Mouse (Mus musculus): ENCODE results near the gene Ltb4r2.

Gene Ltb4r2

DNA sequence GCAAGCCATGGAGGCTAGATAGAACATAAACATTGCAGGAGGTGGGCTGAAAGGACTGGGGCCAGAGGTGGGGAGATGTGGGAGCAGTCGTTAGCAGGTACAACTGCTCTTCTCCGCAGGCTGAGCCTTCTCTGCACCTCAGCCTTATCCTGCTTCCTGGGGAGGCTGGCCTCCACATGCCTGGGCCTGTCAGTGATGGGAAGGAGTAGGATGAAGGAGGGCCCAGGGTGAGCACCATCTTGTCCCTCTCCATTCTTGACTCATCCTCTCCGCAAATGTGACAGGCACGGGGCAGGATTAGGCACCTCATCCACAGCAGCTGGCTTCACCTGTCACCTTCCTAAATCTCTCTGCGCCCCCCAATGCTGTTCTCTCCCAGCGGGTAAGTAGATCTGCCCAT lies at the start of gene Ltb4r2:
Gene Ltb4r2, plus strand, starts transcription at position 266 of the 400 bp plus-strand sequence.
- in situ Hi-C loops (cut with MboI, MseI), result no loop called here

DNA sequence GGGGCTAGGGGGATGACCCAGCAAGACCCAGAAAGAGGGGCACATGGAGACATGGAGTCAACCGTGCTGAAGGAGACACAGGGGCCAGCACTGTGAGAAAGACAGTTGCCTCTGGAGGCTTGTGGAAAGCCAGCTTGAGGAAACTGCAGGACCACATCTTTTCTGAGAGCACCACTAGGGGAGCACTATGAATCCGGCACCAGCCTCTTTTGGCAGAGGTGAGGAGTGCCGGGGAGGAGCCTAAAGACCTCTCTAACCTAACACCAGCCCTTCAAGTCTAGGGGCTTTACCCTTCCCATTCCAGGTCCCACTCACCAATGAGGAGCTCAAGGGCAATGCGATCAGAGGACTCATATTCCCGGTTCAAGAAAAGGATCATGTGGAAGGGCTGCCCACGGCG lies 49.4 kb upstream of the Ltb4r2 start:
- in situ Hi-C loops (cut with MboI, MseI), result no loop called here

DNA sequence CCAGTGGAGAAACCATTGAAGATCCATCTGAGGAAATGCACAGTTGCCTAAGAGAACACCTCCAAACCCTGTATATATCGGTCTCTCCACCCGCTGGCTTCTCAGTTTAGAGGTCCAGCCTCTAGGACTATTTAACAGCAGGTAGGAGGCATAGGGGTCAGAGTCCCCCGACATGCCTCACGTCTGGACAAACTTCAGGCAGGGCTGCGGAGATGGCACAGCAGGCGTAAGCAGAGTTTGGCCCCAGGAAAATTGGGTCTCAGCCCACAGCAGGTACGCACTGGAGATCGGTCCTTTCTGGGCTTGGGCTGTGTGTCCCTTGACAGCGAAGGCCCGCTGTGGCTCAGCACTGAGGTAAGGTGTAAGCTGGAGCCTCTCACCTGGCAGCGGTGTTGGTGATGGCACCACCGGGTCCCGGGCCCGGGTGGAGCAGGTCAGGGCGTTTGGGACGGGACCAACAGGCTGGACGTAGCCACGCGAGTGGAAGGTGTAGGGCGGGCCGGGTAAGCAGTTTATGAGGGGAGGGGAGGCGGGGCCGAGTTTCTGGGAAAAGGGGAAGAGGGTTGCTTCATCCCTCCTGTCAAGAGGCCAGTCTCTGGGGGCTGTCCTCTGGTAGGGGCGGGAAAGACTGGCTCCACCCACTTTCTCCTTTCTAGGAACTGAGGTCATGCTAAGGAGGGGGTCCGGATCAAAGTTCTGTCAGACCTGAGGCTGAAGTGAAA lies 48.1 kb upstream of the Ltb4r2 start:
- in situ Hi-C loops (cut with MboI, MseI), result no loop called here

DNA sequence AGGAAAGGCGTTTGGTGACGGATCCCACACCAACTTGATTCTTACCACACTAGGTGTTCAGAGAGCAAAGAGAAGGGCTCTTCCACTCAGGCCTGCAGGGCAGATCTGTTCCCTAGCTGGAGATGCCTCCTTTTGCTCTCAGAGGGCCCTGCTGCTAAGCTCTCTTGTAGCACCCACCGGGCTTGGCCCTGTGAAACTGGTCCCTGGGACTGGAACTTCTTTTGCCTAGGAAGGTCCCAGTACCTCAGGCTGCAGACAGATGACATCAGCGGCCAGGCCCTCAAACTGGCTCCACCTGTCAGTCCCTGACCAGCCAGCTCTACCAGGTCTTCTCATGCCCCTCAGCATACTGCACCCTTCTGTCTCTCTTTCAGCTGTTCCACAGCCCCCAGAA lies 47.5 kb upstream of the Ltb4r2 start, which contains the start of gene Tgm1:
Gene Tgm1, minus strand, starts transcription at position 198 of the 394 bp plus-strand sequence.
- in situ Hi-C loops (cut with MboI, MseI), result no loop called here

DNA sequence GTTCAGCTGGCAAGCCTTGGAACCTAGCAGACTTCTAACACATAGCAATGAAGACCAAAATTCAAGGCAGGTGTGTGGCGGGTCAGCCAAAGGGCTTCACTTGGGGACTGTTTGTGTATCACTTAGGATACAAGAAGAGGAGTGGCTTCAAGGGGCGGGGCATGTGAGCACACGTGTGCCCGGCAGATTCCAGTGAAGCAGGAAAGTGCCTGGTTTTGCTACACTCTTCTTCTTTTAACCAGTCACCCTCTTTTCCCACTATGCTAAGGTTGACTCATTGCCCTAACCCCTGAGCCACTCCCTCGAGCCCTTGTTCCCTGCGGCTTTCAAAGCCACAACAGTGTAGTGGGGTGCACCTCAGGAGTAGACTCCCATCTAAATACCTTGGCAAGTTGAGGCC lies 46.3 kb upstream of the Ltb4r2 start:
- in situ Hi-C loops (cut with MboI, MseI), result no loop called here

DNA sequence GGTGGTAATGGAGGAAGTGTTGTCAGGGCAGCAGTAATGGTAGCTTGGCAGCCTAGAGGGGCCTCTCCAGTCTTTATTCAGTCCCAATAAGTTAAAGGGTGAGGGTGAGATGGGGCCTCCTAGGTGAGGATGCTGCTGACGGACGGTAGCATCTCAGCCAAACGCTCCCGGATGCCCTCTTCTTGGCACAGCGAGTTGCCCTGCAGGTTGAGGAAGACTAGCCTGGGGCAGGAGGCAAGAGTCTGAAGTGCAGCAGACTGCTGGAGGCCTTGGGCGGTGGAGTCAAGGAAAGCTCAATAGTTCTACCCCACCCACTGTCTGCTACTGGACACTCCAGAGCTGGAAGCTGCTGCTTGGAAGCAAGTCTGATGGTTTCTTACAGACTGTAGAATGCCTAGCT lies 45.0 kb upstream of the Ltb4r2 start:
- in situ Hi-C loops (cut with MboI, MseI), result no loop called here

DNA sequence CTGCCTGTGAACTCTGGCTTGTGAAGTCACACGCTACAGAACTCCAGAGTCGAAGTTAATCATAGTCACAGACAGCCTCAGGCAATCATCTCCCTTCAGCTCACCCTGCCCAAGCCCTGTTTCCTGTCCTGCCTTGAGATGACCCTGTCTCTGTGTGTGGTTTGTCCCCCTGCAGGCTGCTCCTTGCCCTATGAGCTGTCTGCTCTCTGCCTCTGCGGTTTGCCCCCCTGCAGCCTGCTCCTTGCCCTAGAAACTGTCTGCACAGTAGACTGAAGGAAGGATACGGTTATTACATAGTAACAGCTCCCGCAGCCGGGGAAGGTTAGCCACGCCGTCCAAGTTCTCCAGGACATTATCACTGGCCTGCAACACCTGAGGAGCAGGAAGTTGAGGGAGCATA lies 44.3 kb upstream of the Ltb4r2 start:
- in situ Hi-C loops (cut with MboI, MseI), result no loop called here

DNA sequence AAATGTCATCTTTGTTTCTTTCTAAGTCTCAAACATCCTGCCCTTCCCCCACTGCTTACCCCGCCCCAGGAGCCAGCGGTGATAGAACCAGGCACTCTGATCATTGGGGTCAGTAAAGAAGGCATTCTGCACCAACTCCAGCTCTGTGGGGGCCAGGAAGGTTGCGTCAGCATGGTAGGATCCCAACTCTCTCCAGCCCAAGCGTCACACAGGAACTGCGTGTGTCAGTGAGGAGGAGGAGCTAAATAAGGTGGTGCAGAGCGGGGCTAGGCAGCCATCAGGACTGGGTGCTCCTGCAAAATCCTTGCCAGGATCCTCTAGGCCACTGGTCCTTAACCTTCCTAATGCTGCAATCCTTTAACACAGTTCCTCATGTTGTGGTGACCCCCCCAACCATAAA lies 41.5 kb upstream of the Ltb4r2 start:
- in situ Hi-C loops (cut with MboI, MseI), result no loop called here

DNA sequence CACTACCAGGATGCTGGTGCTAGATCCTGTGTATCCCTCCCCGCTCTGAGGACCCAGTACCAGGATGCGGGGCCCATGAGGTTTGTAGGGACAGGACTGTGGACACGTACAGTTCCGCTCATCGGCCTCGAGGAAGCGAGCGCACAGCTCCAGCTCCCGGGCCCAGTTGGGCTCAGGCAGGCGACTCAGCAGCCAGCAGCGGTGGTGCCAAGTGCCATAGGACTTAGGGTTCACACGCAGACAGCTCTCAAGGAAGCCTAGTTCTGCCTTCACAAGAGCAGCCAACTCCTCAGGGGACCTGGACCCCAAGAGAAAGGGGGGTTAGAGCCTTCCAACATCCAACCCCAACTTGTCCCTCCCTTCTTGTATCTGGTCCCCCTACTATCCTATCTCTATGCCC lies 40.6 kb upstream of the Ltb4r2 start:
- in situ Hi-C loops (cut with MboI, MseI), result no loop called here

DNA sequence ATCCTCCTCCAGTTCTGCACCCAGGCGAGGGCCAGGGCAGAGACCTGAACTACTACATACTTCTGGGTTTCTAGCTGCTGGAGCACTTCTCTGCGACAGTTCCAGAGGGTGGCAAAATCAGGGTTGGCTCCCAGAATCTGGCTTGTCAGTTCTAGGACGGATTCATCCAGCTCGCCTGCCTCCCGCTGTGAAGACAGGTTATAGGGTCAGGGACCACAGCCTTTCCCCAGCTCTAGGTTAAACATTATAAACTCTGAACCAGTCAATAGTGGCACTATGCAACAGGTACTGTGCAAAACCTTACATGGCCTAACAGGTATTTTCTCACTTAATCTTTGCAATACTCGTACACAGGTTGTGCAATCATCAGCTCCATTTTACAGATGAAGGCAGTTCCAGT lies 40.2 kb upstream of the Ltb4r2 start:
- in situ Hi-C loops (cut with MboI, MseI), result no loop called here

DNA sequence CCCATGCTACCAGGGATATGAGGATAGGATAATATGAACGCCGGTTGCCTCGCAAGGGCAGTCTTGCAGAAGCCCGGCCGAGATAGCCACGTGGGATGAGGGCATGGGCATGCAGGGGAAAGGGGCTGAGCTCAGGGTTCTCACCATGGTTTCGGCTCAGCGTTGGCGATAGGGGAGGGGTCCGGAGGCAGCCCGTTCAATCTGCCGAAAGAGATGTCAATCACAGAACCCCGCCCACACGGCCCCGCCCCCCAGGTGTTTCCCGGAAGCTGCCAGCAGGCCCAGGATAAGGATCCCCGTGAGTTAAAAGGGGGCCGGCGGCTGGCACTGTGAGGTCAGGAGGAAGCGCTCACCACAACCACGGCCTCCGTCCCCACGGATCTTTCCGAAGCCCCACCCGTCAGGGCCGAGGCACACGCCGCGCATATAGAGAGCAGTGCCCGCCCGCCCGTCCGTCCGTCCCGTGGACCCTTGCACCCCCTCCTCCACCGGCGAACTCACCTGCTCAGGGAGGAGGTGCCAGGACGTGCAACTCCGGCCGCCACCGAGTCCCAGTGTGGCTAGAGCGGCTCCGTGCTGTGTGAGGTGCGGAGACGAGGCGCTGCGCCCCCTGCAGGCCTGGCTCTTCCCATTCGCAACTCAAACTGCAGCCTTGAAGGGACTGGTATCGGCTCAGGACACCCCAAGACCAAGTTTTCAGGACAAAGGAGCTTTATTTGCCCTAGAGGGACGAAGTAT lies 39.4 kb upstream of the Ltb4r2 start, which contains the start of gene Rabggta:
Gene Rabggta, minus strand, starts transcription at position 564 of the 738 bp plus-strand sequence.
- in situ Hi-C loops (cut with MboI, MseI), result no loop called here

DNA sequence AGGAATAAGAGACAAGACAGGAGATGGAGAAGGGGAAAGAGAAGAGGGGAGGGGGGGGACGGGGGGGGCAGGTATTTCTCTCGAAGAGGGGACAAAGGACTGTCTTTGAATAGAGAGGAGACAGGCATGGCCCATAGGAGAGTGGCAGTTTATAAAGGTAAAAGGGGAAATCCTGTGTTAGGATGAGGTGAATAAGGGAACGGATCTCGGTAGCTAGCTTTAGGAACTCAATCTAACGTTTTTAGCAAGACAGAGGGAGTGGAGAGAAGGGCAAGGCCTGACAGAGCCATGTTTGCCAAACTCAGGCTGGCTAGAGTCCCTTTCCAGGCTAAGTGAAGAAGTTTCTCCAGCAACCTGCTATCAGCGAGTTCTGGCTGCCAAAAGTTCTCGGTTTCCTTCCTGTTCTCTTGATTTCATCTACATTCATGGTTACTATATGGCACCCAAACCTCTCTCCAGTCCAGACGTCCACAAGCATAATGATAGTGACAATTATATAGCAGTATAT lies 38.7 kb upstream of the Ltb4r2 start:
- in situ Hi-C loops (cut with MboI, MseI), result no loop called here

DNA sequence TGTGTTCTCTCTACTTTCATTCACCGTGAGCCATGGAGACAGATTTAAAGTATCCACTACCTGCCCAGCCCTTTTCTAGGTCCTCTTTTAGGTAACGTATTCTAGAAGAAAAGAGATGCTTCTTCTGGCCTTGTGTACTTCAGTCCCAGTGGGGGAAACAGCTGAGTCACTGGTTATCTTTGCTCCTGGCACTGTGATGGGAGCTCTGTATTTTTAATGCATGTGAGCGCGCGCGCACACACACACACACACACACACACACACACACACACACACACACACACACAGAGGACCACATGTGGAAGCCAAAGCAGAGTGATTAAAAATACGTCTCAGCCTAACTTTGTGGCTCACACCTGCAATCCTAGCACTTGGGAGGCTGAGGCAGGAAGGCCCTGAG lies 37.8 kb upstream of the Ltb4r2 start:
- in situ Hi-C loops (cut with MboI, MseI), result no loop called here

DNA sequence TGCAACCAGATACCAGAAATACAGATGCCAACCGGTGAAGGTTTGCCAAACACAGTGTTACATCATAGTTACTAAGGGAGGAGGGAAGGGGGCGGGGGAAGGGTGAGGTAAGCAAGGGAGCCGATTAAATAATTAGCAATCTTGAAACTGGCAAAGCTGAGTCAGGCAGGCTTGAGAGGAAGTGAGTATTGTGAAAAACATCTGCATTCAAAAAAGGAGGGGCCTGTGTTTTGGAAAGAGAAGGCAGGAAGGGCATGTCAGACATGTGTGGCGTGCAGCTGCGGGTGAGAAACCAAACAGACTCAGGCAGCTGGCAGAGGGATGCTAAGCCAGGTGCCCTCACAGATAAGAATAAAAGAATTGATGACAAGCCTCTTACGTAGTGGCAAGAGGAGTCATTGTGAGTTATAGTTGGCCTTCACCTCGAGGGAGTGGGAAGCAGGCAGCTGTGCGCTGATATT lies 36.8 kb upstream of the Ltb4r2 start:
- in situ Hi-C loops (cut with MboI, MseI), result no loop called here

DNA sequence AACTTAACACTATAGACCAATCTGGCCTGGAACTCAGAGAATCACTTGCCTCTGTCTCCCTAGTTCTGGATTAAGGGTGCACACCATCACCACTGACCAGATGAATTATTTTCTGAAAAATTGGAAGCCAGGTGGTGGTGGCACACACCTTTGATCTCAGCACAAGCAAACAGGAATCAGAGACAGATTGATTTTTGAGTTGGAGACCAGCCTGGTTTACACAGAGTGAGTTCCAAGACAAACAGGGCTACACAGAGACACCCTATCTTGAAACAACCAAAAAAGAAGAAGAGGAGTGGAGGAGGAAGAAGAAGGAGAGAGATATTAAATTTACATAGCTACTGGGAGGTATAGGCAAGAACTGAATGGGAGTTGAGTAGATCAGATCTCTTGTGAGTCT lies 35.0 kb upstream of the Ltb4r2 start:
- in situ Hi-C loops (cut with MboI, MseI), result no loop called here

DNA sequence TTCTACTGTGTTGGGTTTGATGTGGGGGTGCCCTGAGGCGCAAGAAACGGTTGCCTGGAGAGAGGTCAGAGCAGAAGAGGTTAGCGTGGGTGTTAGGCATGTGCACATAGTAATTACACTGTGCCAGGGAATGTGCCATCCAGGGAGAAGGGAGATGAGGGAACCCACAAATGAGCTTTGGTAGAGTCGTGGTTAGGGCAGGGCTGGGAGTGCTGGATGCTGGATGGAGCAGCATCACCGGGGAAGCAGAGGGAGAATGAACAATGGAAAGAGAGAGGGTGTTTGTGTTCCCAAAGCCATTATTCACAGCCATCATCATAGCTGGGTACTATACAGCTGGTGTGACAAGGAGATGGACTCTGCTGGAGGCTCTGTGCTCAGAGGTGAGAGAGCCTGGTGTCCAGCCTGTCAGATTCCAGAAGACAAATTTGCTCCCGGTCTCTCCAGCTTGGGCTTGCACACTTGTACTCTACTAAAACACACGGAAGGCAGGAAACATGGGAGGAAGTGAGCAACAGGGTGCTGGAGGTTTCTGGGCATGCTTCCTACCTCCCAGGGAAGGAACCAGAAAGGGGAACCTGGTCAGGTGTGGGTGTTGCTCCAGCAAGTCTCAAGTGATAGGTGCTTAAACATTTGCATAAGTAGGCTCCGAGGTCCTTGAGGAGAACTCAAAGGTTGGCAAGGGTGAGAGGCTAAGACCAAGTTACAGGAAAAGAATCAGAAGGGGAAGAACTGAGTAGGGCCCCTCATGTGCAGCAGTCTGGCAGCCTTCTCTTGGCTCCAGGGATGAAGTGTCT lies 33.1 kb upstream of the Ltb4r2 start:
- in situ Hi-C loops (cut with MboI, MseI), result no loop called here

DNA sequence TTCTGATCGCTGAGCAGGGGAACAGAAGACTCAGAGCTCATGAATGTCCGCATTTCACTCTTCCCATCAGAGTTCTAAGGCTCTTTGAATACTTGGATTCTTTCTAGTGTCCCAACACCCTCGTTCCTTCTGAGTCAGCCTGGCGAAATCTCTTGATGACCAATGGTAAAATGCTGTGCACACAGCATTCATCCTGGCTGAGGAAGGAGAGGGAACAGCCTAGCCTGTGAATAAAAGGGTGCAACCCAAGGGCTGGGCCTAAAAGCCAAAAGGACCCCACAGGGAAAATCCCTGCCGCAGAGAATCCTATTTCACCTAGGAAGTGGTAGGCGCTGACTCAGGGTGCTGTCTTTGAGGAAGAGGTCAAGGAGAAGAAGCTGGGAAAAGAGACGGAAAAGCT lies 31.1 kb upstream of the Ltb4r2 start:
- in situ Hi-C loops (cut with MboI, MseI), result no loop called here

DNA sequence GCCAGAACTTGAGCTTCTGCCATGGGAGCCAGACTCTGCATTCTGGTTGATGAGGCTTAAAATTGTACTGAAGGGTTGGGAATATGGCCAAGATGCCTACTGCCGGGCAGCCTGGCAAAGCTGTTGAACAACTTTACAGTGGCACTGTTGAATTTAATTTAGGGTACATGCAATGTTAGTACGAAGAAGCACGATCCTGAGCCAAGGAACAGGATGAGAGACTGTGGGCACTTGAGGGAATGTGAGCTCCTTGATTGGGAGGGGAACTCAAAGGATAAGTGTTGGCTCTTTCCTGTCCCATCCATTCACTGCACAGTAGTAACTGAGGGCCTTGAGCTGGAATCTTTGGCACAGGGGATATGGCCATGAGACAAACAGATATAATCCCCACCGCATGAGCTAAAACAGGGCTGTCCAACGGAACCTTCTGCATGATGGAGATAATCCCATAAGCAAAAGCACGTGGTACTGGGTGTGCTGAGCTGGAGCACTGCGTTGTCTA lies 30.6 kb upstream of the Ltb4r2 start:
- in situ Hi-C loops (cut with MboI, MseI), result no loop called here

DNA sequence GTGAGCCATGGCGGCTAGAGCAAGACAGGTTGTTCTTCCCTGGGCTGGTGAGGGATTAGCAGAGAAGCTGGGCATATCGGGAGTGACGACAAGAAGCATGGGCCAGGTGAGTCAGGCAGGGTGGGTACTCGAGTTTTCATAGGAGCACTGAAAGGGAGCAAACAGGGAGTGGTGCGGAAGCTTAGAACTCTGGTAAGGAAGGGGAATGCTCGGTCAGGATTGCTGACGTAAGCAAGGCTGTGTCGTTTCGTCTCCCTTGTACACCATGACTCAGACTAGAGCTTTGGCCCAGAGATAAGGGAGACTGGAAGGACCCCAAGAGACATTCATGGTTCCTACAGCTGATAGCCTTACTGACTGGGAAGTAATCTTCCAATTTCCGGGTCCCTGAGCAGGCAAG lies 27.3 kb upstream of the Ltb4r2 start:
- in situ Hi-C loops (cut with MboI, MseI), result no loop called here

DNA sequence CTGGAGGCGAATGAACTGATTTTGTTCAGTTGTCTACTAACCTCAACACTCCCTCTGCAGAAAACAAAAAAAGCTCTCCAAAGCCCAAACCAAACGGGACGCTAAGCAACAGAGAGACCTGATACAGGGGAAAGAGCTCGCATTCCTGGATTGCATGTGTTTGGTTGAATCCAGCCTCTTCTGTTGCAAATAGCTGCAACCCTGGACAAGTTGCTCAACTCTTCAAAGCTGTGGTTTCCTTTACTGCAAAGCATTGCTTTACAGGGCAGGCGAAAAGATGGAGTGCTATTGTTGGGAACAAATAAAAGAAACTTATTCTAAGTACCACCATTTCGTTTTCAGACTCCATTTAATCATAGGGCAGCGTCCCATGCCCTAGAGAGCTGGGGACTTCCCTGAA lies 26.4 kb upstream of the Ltb4r2 start:
- in situ Hi-C loops (cut with MboI, MseI), result no loop called here

DNA sequence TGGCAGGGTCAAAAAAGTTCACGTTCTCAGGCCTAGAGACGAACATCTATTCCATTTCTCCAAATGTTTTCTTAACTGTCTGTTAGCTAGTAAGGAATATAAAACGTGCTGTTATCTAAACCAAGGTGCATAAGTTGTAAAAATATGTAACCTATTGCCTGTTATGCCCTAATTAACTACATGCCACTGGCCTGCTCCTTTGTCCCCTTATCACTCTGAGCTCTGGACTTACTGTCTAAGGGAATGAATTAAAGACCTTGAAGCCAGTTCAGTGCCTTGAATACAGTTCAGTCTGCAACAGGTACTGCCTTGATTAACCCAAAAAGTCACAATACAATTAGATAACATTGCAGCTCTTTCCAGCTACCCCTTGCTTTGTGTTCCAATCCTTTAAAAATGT lies 25.9 kb upstream of the Ltb4r2 start:
- in situ Hi-C loops (cut with MboI, MseI), result no loop called here

DNA sequence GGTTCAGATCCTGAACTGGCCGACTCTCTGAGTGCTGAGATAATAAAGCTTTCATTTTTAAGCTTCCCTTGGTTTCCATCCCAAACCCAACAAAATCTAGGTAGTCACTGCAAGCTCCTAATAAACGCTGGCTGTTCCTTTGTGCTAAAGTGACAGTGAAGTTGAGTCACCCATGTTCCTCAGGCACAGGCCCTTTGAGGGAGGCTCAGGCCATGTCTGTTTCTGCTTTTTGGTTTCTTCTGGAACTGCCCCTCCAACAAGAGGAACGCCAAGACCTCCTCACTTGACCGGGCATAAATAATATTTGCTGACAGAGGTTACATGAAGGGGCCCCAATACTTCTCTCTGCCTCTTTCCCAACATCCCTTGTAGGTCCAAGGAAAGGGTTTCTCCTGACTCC lies 25.5 kb upstream of the Ltb4r2 start:
- in situ Hi-C loops (cut with MboI, MseI), result no loop called here

All from T-helper 2 cell (primary cell).